Mouse (Mus musculus) macrophage (primary cell): ENCODE data around the gene Csrp1. TPM values are rescaled to one million over a fixed set of nuclear protein-coding genes. Genes with fewer than 3 reads are reported as not detected.
A peak's percentile ranks its signal among the peaks of the same experiment; 100 is the strongest.

Source experiments
- H3K27ac ChIP-seq: fragments of 350-480 bp; formaldehyde crosslinking; 2 replicates; pipeline ENCODE4 v1.9.0; 2021
- H3K36me3 ChIP-seq: fragments of 350-480 bp; formaldehyde crosslinking; 2 replicates; pipeline ENCODE4 v1.9.0; 2021; ENCODE audit errors: inconsistent target
- H3K4me3 ChIP-seq: fragments of 350-480 bp; formaldehyde crosslinking; 2 replicates; pipeline ENCODE4 v1.9.0; 2021; ENCODE audit errors: inconsistent target
- H3K79me2 ChIP-seq: fragments of 350-480 bp; formaldehyde crosslinking; 2 replicates; pipeline ENCODE4 v1.9.0; 2021; ENCODE audit errors: inconsistent target
- WGBS: methylation state at CpG from one replicate; pipeline ENCODE4 v1.1.7; 2026; ENCODE audit warnings: inconsistent platforms; ENCODE audit not compliant: missing documents; 5-methylcytosine and 5-hydroxymethylcytosine counted together
- polyA plus RNA-seq: library from polyadenylated mRNA; stranded (reverse); fragments of 250-400 nt; gene quantifications from 3 replicates; pipeline ENCODE4 v1.2.4, GENCODE M21; 2018; ENCODE audit warnings: inconsistent platforms
- total RNA-seq, 78 experiments: library from RNA; depleted of rRNA; stranded (reverse); fragments of 250-400 nt; gene quantifications; 1 replicate in 9 of 78; 2 replicates in 24 of 78; 3 replicates in 43 of 78; 4 replicates in 2 of 78; pipeline ENCODE4 v1.2.4; 2018; ENCODE audit warnings: inconsistent platforms in 56 of 78

The Csrp1 gene
- total RNA-seq (2018; cell fraction: chromatin; rRNA removed), result 10 to 100 TPM; 16.8 to 68.0 (median 25.6) TPM
- 100 to 1,000 TPM; 145 to 243 (median 187) TPM for total RNA-seq (2018; cell fraction: cytosol; rRNA removed)
- 100 to 1,000 TPM in 7 of 26 experiments, 10 to 100 TPM in 19; 50.8 to 118 (median 81.4) TPM for total RNA-seq (2018; cell fraction: nucleus; rRNA removed)
- polyA plus RNA-seq, result 110 to 227 TPM (median 177 TPM) in 3 replicates

DNA sequence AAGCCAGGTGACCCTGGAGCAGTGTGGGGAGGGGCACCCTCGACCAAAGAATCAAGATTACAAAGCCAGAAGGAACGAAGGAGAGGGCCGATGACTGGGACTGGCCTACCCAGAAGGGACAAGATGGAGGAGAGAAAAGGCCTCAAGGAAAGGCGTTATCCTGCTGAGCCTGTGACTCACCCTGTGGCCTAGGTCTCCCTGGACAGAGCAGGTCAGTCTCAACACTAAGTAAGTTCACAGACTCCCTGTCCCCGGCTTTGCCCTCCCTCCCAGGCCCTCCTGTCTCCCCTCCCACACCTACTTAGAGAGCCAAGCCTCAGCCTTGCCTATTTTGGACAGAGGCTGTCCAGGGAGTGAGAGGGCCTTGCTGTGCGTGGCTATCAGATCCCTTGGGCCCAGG lies at the start of gene Csrp1:
Gene Csrp1 (plus strand): TSS at position 79 of the 400 bp plus-strand sequence.
- Histone ChIP-seq H3K27ac (no peak within 1 kb of the TSS), H3K36me3 (no peaks in the 10 kb centered on the region), H3K4me3 (no peak within 1 kb of the TSS), H3K79me2 (no peaks in the 10 kb centered on the region)
- WGBS, result 52% methylated on average over 6 of the region's 6 CpGs

DNA sequence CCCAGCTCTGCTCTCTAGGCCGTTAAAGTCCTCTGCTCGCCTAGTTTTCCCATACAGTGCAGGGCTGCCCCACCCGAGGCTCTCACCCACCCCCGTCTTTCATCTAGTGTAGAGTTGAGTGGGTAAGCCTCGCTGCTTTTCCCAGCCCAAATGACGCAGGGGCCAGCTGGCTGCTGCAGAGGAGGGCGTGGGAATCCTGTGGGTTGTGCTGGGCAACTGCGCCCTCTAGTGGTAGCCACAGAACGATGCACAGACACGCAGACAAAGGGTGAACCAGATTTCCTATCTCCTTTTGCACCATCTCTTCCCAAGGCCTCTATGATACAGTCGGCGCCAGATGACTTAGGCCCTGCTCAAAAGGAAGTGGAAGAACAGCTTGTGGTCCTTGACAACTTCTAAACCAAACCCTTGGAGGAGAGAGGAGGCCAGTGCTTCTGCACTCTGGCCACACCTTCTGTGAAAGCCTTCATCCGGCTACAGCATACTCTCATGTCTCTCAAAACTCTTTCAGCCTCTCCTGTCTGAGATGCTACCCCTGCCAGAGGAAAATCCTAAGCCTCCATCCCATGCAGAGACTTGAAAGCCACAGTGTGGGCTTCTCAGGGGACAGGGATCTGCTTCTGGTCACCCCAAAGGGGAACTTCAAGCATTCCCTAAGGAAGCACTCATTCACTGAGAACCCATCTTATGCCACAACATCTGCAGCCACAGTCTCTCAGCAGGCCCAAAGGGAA lies 49.3 kb upstream of the Csrp1 start:
- H3K4me3 ChIP-seq, result no peak overlapping the region

DNA sequence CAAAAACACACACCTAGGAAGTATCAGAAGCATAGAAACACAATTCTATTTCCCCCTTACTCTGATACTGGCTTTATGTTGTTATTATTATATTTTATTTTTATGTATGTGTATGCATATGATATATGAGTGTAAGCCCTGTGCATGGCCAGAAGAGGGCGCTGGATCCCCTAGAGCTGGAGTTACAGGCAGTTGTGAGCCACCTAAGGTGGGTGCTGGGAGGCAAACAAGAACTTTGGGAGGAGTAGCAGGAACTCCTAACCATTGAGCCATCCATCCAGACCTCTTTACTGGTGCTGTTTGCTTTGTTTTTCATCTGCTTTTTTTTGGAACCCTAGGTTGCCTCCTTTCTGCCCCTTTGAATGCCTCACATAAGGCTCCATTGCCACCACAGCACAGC lies 48.5 kb upstream of the Csrp1 start:
- H3K79me2 ChIP-seq, result peaks cover 97% of the 10 kb centered on the region
- WGBS, result 38% methylated on average over 1 of the region's 1 CpGs
- no peak overlapping the region for H3K4me3 ChIP-seq
- H3K36me3 ChIP-seq, result no peaks in the 10 kb centered on the region
- H3K27ac ChIP-seq, result no peak overlapping the region

More for the DNA sequence above, 49.3 kb upstream of the Csrp1 start:
- Histone ChIP-seq H3K36me3 (no peaks in the 10 kb centered on the region), H3K27ac (peak overlapping the region; percentile 92), H3K79me2 (peaks cover 97% of the 10 kb centered on the region)
- 11% methylated on average over 13 of the region's 13 CpGs for WGBS

DNA sequence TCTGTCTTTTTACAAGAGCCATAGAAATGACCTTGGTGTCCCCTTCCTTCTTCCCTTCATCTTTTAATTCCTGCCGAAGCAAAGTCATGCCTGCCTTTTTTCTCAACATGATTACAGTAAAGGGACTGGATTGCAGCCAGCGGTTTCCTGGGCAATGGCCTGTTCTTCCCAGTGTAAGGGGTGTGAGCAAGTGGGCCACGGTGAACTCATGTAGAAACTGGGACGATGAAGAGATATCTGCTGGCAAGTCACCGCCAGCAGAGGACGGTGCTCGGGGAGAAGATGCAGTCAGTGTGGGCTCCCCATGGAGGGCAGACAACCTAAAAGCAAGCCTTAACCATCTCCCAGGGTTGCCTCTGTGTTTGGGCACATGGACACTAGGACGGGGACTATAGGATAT lies 47.9 kb upstream of the Csrp1 start:
- no peak overlapping the region for H3K4me3 ChIP-seq
- WGBS, result 97% methylated on average over 8 of the region's 8 CpGs
- H3K79me2 ChIP-seq, result peaks cover 97% of the 10 kb centered on the region
- H3K27ac ChIP-seq, result no peak overlapping the region
- H3K36me3 ChIP-seq, result no peaks in the 10 kb centered on the region

DNA sequence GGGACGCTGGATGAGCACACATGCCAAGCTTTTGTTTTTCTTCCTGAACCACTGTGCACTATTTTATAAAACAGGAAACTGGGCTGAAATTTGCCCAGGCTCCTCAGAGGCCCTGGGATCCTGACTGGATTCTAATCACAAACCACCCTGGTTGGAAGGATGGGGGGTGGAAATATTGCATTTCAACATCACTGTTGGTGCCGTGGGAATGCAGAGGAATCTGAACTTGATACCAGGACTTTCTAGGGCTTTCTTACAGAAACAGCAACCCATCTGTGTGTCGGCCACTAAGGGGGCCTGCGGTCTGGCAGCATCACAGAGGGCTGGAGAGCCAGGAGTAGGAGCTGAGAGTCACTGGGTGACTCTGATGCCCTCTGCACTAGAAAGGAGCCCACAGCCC lies 47.5 kb upstream of the Csrp1 start:
- Histone ChIP-seq H3K79me2 (peaks cover 97% of the 10 kb centered on the region), H3K4me3 (no peak overlapping the region), H3K27ac (no peak overlapping the region), H3K36me3 (no peaks in the 10 kb centered on the region)
- WGBS, result 93% methylated on average over 4 of the region's 4 CpGs

DNA sequence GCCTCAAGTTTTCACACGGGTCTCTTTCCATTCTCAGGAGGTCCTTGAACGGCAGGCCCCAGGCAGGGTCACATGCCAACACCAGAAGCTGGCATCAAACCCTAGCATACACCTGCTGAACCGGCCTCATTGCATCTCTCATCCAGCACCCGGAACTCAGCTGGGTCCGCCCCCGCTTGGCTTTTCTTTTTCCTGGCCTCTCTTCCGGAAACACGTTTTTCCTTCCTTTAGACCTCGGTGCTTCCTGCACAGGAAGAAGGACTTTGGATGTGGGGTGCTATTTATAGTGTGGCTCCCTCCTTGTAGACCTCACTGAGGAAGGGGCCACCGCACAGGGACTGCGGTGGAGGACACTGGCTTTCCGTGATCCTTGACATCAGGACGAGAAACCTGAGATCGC lies 46.4 kb upstream of the Csrp1 start:
- H3K27ac ChIP-seq, result no peak overlapping the region
- H3K79me2 ChIP-seq, result peaks cover 97% of the 10 kb centered on the region
- H3K4me3 ChIP-seq, result no peak overlapping the region
- 38% methylated on average over 14 of the region's 14 CpGs for WGBS
- no peaks in the 10 kb centered on the region for H3K36me3 ChIP-seq

DNA sequence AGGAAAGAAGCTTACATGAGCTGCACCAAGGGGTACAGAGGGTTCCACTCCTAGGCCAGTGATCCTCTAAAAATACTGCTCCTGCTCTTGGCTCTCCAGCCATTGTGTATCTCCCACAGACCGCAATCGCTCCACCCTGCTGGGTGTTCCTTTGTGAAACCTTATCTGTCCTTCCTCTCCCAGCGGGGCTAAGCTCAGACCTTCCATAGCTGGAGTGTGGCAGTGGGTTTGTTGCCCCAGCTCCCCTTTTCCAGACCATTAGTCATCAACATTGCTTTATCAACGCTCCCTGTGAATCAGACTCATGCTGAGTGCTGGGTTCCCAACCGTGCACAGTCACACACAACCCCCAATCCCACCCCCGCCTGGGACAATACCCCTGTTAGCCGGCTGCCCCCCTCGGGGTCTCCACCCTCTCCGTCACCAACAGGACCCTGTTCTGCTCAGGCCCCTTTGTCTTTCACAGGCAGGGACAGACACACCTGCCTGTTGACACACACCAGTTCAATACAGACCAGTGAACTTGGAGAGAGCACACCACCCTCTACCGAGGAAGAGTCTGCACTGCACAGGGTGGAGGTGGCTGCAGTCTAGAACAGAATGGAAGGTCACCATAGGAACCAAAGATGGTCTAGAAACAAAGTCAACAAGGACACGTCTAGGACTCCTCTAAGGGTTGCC lies 44.3 kb upstream of the Csrp1 start:
- H3K4me3 ChIP-seq, result no peak overlapping the region
- no peak overlapping the region for H3K27ac ChIP-seq
- H3K36me3 ChIP-seq, result no peaks in the 10 kb centered on the region
- WGBS, result 81% methylated on average over 10 of the region's 11 CpGs
- peaks cover 100% of the 10 kb centered on the region for H3K79me2 ChIP-seq

DNA sequence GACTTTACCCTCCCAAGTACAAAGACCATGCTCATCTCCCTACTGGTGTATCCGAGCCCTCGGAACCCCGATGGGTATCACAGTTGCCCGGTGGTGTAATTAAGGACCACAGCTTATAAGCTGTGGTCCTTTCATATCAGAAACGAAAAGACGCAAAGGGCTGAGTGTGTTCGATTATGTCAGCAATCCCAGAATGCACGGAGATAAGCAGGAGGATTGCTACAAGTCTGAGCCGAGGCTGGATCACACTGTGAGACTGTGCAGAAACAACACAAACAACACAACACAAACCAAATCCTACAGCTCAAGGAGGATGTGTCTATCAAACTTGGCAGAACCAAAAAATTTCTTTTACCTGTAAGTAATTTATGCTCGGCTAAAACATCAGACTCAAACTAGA lies 43.6 kb upstream of the Csrp1 start:
- H3K4me3 ChIP-seq, result no peak overlapping the region
- no peaks in the 10 kb centered on the region for H3K36me3 ChIP-seq
- WGBS, result 96% methylated on average over 10 of the region's 10 CpGs
- H3K27ac ChIP-seq, result no peak overlapping the region
- peaks cover 96% of the 10 kb centered on the region for H3K79me2 ChIP-seq

DNA sequence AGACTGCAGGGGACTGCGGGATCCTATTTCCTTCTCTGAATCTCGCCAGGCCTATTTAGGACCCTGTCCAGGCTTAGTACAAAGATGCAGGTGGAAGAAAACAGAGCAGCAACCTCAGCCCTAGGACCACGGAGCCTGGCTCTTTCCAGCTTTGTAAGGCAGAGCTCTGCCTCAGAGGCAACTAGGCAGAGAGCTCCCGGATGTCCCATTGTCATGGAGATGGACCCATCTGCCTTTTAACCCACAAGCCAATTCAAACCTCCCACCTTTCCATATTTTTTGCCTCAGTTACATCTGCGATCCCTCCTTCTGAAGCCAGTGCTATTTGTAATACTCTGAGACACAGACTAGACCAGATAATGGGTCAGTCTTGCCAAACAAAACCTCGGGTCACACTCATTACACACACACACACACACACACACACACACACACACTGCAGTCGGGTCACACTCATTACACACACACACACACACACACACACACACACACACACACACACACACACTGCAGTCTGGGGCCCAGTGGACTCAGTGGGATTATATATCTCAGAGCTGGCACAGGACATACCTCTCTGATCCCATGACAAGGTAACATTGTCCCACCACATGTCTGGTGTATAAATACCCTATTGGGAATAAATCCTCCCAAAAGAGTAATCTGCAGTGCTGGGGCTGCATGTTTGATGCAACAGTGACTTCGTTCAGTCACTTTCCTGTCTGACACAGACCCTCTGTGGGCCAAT lies 42.8 kb upstream of the Csrp1 start:
- Histone ChIP-seq H3K4me3 (no peak overlapping the region), H3K27ac (no peak overlapping the region), H3K79me2 (peaks cover 96% of the 10 kb centered on the region), H3K36me3 (no peaks in the 10 kb centered on the region)
- WGBS, result 94% methylated on average over 7 of the region's 8 CpGs

DNA sequence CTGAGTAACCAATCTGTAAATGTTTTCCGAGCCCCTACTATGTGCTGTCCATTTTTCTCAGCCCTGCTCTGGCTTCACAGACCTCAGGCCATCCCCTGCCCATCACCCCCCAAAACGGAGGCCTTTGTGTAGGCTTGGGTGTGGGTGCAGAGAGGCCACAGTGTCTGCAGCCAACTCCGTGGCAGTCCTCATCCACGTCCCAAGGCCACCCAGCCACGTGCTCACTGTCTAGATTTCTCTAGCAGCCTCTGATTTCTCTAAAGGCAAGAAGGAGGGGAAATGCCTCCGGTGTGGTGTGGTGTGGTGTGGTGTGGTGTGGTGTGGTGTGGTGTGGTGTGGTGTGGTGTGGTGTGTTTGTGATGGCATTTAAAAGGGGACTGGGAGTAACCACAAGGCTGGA lies 41.7 kb upstream of the Csrp1 start:
- no peak overlapping the region for H3K4me3 ChIP-seq
- H3K27ac ChIP-seq, result no peak overlapping the region
- 87% methylated on average over 6 of the region's 6 CpGs for WGBS
- peaks cover 96% of the 10 kb centered on the region for H3K79me2 ChIP-seq
- no peaks in the 10 kb centered on the region for H3K36me3 ChIP-seq

DNA sequence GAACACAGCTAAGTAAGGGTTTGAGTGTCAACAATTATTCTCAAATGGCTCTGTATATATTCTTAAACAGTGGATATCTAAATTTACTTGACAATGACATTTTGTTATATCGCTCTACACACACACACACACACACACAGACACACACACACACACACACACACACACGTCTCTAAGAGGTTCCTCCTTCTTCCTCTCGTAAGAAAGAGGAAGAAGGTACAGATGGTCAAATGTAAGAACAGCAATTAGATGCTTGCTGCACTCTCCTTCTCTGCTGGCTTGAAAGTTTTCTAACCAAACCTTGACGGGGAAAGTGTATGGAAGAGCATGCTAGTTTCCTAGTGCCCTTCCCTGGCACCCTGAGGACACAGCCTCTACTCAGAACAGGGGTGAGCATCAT lies 39.1 kb upstream of the Csrp1 start:
- 3% methylated on average over 4 of the region's 4 CpGs for WGBS
- peaks cover 95% of the 10 kb centered on the region for H3K79me2 ChIP-seq
- H3K36me3 ChIP-seq, result no peaks in the 10 kb centered on the region
- H3K27ac ChIP-seq, result peak overlapping the region; percentile 74
- no peak overlapping the region for H3K4me3 ChIP-seq

DNA sequence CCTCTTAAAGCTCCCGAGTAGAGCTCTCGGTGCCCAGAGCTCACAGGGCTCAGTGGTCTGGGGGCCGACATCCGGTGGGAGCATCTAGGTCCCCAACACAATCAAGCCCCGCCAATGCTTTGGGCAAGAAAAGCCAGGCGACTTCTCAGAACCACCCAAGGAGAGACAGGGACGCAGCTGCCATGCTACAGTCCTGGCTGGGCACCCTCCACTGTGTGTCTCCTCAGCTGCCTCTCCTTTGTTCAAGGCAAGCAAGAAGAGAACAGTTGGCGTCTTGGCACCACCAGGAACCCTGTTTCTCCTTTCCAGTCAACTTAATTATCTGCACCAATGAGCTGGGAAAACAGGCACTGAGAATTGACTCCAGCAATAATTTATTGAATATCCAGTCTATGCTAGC lies 38.7 kb upstream of the Csrp1 start:
- Histone ChIP-seq H3K36me3 (no peaks in the 10 kb centered on the region), H3K79me2 (peaks cover 95% of the 10 kb centered on the region), H3K4me3 (no peak overlapping the region), H3K27ac (peak overlapping the region; percentile 74)
- 39% methylated on average over 8 of the region's 8 CpGs for WGBS

DNA sequence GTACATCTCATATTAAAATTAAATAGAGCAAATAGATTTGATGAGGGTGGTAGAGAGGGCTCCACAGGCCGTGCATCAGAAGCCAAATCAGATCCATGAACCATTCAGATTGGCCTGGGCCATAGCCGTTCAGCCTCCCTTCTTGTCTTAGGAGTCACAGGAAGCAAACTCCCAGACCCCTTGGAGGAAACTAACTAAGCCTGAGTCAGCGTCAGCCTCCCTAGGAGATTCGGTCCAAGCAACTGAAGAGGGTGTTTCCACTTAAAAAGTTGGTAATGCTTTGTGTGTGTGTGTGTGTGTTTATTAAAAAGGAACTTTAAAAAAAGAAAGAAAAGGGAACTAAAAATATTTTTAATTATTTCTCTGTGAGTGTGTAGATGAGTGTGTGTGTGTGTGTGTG lies 35.0 kb upstream of the Csrp1 start:
- no peaks in the 10 kb centered on the region for H3K36me3 ChIP-seq
- no peak overlapping the region for H3K4me3 ChIP-seq
- peak overlapping the region; percentile 70 for H3K27ac ChIP-seq
- WGBS, result 39% methylated on average over 3 of the region's 4 CpGs
- H3K79me2 ChIP-seq, result peaks cover 84% of the 10 kb centered on the region

DNA sequence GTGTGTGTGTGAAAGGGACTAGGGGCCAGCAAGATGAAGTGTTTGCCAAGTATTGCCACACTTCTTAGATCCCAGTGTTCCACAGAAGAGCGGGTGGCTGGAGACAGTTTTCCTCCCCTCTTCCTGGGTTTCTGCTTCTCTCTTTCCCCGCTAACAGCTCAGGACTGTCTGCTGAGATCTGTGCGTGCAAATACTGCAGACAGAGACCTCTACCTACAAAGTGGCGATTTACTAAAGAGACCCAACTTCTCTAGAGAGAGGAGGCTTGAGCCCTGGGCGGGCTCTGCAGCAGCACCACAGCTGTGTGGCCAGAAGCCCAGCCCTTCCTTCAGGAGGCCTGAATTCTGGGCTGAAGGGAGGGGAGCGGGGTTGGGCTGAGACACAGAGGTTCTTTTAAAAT lies 34.5 kb upstream of the Csrp1 start:
- H3K27ac ChIP-seq, result peak overlapping the region; percentile 70

More for the DNA sequence above, 34.5 kb upstream of the Csrp1 start:
- no peaks in the 10 kb centered on the region for H3K36me3 ChIP-seq
- peak overlapping the region; percentile 81; the same call in 1 of the 2 replicates for H3K4me3 ChIP-seq
- WGBS, result 33% methylated on average over 6 of the region's 6 CpGs
- H3K79me2 ChIP-seq, result peaks cover 80% of the 10 kb centered on the region
